Mouse (Mus musculus) heart, embryonic 11.5 days (tissue): Measurements from ENCODE around the gene Dtx2. TPM values are rescaled to one million over a fixed set of nuclear protein-coding genes. Genes with fewer than 3 reads are reported as not detected.
"Not testable (repeated sequence)": the region's sequence is repeated elsewhere in the genome, so short reads cannot be mapped to it uniquely, and the experiment has no call there.

ENCODE experiments used
- ATAC-seq: fragments of 200-750 bp; cut with Nextera tagmentation; replicated peaks from 2 replicates; pipeline ENCODE4 v1.8.0; 2017; ENCODE audit warnings: moderate library complexity; ENCODE audit not compliant: insufficient number of reproducible peaks, low FRiP score, low TSS enrichment
- H3K27ac ChIP-seq: fragments of 300-500 bp; sonication (generic); 2 replicates; pipeline ENCODE4 v1.5.1; 2014; ENCODE audit warnings: mild to moderate bottlenecking, low read depth, low read length
- H3K27me3 ChIP-seq: fragments of 300-500 bp; sonication (generic); 2 replicates; pipeline ENCODE4 v1.6.1; 2014; ENCODE audit warnings: mild to moderate bottlenecking, low read length, mixed read lengths; ENCODE audit not compliant: control insufficient read depth, insufficient read depth
- H3K36me3 ChIP-seq: fragments of 300-500 bp; sonication (generic); 2 replicates; pipeline ENCODE4 v1.6.1; 2014; ENCODE audit warnings: mild to moderate bottlenecking, low read length, moderate library complexity, mixed read lengths; ENCODE audit not compliant: control insufficient read depth, insufficient read depth
- H3K4me1 ChIP-seq: fragments of 300-500 bp; sonication (generic); 2 replicates; pipeline ENCODE4 v1.6.1; 2014; ENCODE audit warnings: low read length; ENCODE audit not compliant: control insufficient read depth, insufficient read depth
- H3K4me2 ChIP-seq: fragments of 300-500 bp; sonication (generic); 2 replicates; pipeline ENCODE4 v1.6.1; 2014; ENCODE audit warnings: mild to moderate bottlenecking, moderate library complexity
- H3K4me3 ChIP-seq: fragments of 300-500 bp; sonication (generic); 2 replicates; pipeline ENCODE4 v1.5.1; 2014; ENCODE audit warnings: low read depth, low read length
- H3K9ac ChIP-seq: fragments of 300-500 bp; sonication (generic); 2 replicates; pipeline ENCODE4 v1.6.1; 2014; ENCODE audit warnings: mild to moderate bottlenecking, low read depth, low read length, moderate library complexity
- H3K9me3 ChIP-seq: fragments of 300-500 bp; sonication (generic); replicated peaks from 2 replicates; pipeline ENCODE4 v1.6.1; 2016; ENCODE audit warnings: low read length; ENCODE audit not compliant: control insufficient read depth
- WGBS: fragments of 180-500 bp; shearing (Covaris S2); extraction: QIAGEN DNeasy Blood & Tissue Kit; methylation state at CpG from one replicate; pipeline ENCODE4 v1.1.7; 2014; ENCODE audit not compliant: insufficient replicate concordance; 5-methylcytosine and 5-hydroxymethylcytosine counted together
- polyA plus RNA-seq: library from polyadenylated mRNA; unstranded; fragments of >200 nt; fragmentation: Nextera tagmentation; extraction: Ambion mirVana; gene quantifications from 2 replicates; pipeline ENCODE4 v1.2.1, GENCODE M21; 2014

Dtx2 gene
- polyA plus RNA-seq, 1 experiment from 2014 or later: 24.7 TPM

DNA sequence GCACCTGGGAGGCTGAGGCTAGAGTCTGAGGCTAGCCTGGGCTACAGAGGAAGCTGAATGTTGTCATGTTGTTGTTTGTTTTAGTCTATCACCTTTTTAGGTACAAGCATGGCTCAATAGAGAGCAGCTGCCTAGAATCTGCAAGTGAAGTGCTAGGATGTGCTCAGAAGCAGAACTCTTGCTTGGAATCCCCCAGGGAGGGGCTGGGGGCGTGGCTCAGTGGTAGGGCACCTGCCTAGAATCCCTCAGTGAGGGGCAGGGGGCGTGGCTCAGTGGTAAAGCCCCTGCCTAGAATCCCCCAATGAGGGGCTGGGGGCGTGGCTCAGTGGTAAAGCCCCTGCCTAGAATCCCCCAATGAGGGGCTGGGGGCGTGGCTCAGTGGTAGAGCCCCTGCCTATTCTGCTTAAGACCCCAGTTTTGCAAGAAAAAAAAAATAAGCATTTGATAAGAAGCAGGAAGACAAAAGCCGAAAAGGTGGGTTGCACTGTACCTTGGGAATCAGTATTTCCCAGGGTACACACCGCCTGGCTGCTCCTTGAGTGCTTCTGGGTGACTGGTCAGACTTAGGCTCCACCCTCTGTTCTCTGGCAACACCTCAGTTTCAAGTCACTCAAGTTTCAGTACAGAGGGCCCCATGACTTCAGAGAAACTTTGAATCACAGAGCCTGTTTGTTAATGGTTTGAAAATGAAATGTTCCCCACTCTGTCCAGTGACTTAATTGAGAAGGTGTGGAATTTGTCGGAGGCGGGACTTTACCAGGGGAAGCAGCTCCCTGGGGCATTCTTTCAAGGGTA lies 58.5 kb downstream of the Dtx2 start:
- no peak overlapping the region for H3K27ac ChIP-seq
- peaks cover 12% of the 10 kb centered on the region for H3K4me1 ChIP-seq
- no peaks in the 10 kb centered on the region for H3K9me3 ChIP-seq
- H3K9ac ChIP-seq: no peak overlapping the region
- H3K4me2 ChIP-seq: no peak overlapping the region
- 69% methylated on average over 8 of the region's 8 CpGs for WGBS
- no peaks in the 10 kb centered on the region for H3K36me3 ChIP-seq
- H3K27me3 ChIP-seq: no peaks in the 10 kb centered on the region
- no peak for ATAC-seq
- no peak overlapping the region for H3K4me3 ChIP-seq

DNA sequence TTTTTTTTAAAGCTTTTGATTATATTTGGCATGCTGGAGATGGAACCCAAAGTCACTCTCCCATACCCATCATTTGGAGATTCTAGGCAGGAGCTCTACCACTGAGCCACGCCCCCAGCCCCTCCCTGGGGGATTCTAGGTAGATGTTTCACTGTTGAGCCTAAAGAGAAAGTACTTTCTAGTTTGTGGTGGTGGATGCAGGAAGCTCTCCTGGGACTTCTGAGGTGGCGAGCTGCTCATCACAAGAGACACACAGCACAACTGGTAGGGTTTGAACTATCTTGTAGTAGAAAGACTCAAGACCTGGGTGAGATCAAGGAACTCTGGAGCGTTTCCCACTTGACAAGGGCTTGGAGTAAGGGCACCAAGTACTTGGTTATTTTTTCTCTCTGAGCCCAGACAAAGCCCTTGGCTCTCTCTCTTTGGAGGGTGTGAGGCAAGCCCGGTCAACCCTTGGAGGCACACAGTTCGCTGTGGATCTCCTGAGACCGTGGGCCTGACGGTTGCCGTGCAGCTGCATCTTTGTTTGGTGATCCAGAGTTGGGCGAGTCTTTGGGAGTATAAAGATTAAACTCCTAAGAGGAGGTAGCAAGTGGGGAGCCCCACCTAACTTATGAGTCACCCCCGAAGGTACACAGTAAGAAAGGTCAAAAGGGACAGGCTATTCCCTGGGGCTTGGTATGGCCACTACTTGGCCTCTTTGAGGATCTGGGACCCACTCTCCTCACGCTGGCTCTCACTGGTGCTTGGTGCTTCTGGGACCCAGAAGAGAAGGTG lies 59.9 kb downstream of the Dtx2 start, which contains the start of gene Upk3bl:
Gene Upk3bl, plus strand, starts transcription at position 192 of the 777 bp plus-strand sequence.
- H3K9ac ChIP-seq: no peak within 1 kb of the TSS
- ATAC-seq: no peak
- WGBS: 84% methylated on average over 11 of the region's 11 CpGs
- no peak within 1 kb of the TSS for H3K4me3 ChIP-seq
- no peaks in the 10 kb centered on the region for H3K9me3 ChIP-seq
- H3K36me3 ChIP-seq: no peaks in the 10 kb centered on the region
- H3K4me2 ChIP-seq: no peak within 1 kb of the TSS
- peaks cover 12% of the 10 kb centered on the region for H3K4me1 ChIP-seq
- H3K27me3 ChIP-seq: peaks cover 3% of the 10 kb centered on the region; the same call in 1 of the 2 replicates
- H3K27ac ChIP-seq: no peak within 1 kb of the TSS

DNA sequence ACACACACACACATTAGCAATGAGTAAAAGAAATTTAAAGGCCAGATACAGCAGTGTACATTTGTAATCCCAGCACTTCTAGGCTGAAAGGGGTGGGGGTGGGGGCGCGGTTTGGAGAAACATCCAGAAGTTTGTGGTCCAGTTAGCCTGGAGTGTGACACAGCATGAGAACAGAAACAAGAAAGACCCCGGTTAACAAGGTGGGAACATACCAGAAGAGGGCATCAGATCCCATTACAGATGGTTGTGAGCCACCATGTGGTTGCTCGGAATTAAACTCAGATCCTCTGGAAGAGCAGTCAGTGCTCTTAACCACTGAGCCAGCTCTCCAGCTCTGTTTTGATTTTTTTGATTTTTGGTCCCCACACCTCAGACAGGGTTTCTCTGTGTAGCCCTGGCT lies 61.5 kb downstream of the Dtx2 start:
- Histone ChIP-seq H3K4me1 (peaks cover 12% of the 10 kb centered on the region), H3K9ac (no peak overlapping the region), H3K27me3 (peaks cover 17% of the 10 kb centered on the region), H3K4me2 (no peak overlapping the region), H3K36me3 (no peaks in the 10 kb centered on the region), H3K4me3 (no peak overlapping the region), H3K9me3 (no peaks in the 10 kb centered on the region), H3K27ac (no peak overlapping the region)
- WGBS: 42% methylated on average over 4 of the region's 4 CpGs
- no peak for ATAC-seq

DNA sequence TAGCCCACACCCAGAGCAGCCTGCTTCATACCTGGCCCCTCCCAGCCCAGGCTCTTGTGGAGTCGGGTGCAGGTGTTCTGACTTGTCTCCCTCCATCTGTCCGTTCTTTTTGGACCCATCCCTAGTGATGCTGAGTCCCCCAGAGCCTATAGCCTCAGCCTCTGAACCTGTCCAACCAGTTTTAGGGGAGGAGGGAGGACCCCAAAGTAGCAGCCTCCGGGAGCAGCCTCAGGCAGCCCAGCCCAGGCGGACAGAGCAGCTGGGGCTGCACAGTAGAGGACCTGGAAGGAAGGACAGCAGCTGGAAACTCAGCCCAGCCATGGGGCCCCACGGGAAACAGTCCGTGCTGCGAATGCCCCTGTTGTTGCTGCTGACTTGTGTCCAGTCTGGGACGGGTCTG lies 62.5 kb downstream of the Dtx2 start:
- Histone ChIP-seq H3K9me3 (no peaks in the 10 kb centered on the region), H3K4me1 (peaks cover 1% of the 10 kb centered on the region; the same call in 1 of the 2 replicates), H3K27ac (no peak overlapping the region), H3K4me3 (no peak overlapping the region), H3K36me3 (no peaks in the 10 kb centered on the region), H3K9ac (no peak overlapping the region), H3K27me3 (peaks cover 17% of the 10 kb centered on the region), H3K4me2 (no peak overlapping the region)
- whole genome bisulfite sequencing: 25% methylated on average over 8 of the region's 8 CpGs
- ATAC-seq: no peak

DNA sequence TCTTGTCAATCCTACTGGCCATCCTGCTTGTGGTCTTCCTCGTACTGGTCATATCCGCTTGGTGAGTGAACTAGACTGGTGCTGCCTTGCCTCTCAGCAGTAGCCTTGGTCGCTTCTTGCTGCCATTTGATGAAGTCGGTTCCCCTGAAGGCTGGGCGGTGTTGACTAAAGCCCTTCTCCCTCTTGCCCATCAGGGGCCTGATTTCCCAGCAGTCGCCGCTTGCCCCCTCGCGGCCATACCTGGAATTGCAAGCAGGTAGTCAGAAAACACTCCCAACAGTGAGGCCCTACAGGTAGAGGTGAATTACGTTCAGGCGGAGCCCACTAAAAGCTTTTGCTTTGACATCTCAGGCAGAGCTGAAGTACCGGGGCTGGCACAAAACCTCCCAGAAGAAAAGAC lies 67.0 kb downstream of the Dtx2 start:
- WGBS: 10% methylated on average over 12 of the region's 12 CpGs

DNA sequence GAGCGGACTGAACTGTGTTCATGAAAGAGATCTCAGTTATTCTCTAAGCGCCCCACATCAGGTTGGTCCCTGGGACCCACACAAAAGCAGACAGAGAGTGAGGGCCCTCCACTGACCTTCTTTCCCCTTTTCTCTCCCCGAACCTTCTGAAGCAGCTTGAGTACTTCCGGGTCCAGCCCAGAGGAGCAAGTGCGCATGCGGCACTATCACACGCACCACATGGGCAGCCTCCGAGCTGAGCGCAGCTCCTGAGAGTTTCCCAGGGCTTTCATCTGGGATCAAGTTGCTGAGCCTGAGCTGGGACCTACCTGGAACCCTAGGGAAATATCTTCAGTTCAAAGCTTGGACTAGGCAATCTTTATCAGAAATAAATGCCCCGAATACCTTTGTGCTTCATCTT lies 69.3 kb downstream of the Dtx2 start:
- Histone ChIP-seq H3K4me2 (no peak overlapping the region), H3K27me3 (peaks cover 14% of the 10 kb centered on the region), H3K4me1 (no peaks in the 10 kb centered on the region), H3K36me3 (no peaks in the 10 kb centered on the region), H3K9me3 (no peaks in the 10 kb centered on the region), H3K27ac (no peak overlapping the region), H3K9ac (no peak overlapping the region), H3K4me3 (no peak overlapping the region)
- ATAC-seq: no peak
- WGBS: 89% methylated on average over 10 of the region's 10 CpGs

More for the DNA sequence above, 67.0 kb downstream of the Dtx2 start:
- ATAC-seq: no peak
- no peak overlapping the region for H3K4me3 ChIP-seq
- H3K27me3 ChIP-seq: peaks cover 17% of the 10 kb centered on the region
- no peak overlapping the region for H3K9ac ChIP-seq
- no peak overlapping the region for H3K4me2 ChIP-seq
- H3K4me1 ChIP-seq: no peaks in the 10 kb centered on the region
- H3K27ac ChIP-seq: no peak overlapping the region
- H3K9me3 ChIP-seq: no peaks in the 10 kb centered on the region
- H3K36me3 ChIP-seq: no peaks in the 10 kb centered on the region

DNA sequence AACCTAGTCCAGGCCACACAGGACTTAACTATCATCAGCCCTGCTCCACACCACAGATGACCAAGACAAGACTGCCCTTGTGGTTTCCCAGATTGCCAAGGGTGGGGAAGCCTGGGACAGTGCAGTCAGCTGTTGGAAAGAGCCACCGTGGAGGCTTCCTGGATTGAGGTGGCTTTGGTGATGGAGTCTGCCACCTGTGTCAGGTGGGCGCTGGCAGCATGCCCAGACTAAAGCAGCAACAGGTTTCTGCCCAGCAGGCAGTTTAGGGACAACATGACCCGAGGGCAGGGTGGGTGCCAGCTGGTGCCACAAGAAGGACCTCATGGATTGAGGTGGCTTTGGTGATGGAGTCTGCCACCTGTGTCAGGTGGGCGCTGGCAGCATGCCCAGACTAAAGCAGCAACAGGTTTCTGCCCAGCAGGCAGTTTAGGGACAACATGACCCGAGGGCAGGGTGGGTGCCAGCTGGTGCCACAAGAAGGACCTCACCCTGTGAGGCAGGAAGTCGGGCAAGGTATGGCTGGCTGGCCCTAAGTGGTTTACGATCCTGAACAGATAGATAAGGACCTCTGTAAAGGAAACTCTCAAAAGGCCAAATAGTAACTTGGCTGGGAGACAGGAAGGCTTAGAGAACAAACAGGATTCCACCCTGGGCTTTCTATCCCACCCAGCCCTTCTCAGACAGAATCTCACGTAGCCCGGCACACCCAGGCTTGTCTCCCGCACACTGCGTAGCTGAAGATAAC lies 72.0 kb downstream of the Dtx2 start:
- not testable (repeated sequence) for H3K9me3 ChIP-seq, H3K27ac ChIP-seq, ATAC-seq, H3K4me2 ChIP-seq, H3K4me3 ChIP-seq, H3K4me1 ChIP-seq, H3K36me3 ChIP-seq, H3K9ac ChIP-seq, H3K27me3 ChIP-seq
- 59% methylated on average over 11 of the region's 11 CpGs for WGBS

DNA sequence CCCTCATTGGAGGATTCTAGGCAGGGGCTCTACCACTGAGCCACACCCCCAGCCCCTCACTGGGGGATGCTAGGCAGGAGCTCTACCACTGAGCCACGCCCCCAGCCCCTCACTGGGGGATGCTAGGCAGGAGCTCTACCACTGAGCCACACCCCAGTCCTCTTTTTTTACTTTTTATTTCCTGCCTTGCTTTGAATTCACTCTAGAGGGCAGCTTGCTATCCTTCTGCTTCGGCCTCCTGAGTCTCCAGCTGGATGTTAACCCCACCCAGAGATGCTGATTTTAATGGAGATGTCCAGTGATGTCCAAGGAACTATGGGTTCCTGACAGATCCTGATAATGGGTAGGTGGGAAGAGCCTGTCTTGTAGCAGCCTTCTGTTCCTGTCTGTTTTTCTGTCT lies 74.8 kb downstream of the Dtx2 start:
- Histone ChIP-seq H3K4me1 (no peaks in the 10 kb centered on the region), H3K9ac (no peak overlapping the region), H3K27ac (no peak overlapping the region), H3K4me2 (no peak overlapping the region), H3K4me3 (no peak overlapping the region), H3K36me3 (no peaks in the 10 kb centered on the region), H3K27me3 (no peaks in the 10 kb centered on the region; the same call in 1 of the 2 replicates), H3K9me3 (no peaks in the 10 kb centered on the region)
- no peak for ATAC-seq
- 63% methylated on average over 2 of the region's 2 CpGs for WGBS
